Mouse (Mus musculus) layer of hippocampus, adult 8-10 months (tissue): ENCODE measurements around the gene Cyp2d11. TPM values are rescaled to one million over a fixed set of nuclear protein-coding genes. Genes with fewer than 3 reads are reported as not detected.
"Not testable (repeated sequence)": the region's sequence is repeated elsewhere in the genome, so short reads cannot be mapped to it uniquely, and the experiment has no call there.

ENCODE experiments used
- DNase-seq, 2 experiments: peaks; one replicate each; pipeline ENCODE4 v3.0.0; 2022; ENCODE audit warnings: low spot score in 2 of 2
- total RNA-seq, 4 experiments: library from RNA; stranded (reverse); gene quantifications; 2 replicates each; pipeline ENCODE4 v1.2.4; 2022

Gene Cyp2d11
- under 1 TPM in 1 of 4 experiments, not detected in 3; 0.45 TPM for total RNA-seq

DNA sequence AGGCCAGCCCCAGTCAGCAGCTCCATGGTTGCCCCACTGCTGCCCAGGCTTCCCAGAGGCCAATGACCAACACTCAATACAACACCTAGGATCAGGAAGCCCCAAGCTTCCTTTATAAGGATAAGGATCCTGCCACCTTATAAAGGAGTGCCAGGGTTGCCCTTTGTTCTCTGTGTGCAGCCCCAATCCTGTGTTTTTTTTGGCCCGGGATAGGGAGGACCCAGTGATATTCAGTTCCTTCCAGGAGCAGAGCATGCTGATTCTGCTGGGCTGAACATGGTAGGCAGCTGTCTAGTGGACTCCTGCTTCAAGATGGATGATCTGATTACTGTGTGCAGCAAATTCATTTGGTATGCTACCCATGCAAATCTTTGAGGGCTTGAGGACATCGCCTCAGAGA, at the start of gene Cyp2d11:
TSS of gene Cyp2d11 (minus strand) at position 101 of the 400 bp plus-strand sequence.
- not testable (repeated sequence) for DNase-seq

DNA sequence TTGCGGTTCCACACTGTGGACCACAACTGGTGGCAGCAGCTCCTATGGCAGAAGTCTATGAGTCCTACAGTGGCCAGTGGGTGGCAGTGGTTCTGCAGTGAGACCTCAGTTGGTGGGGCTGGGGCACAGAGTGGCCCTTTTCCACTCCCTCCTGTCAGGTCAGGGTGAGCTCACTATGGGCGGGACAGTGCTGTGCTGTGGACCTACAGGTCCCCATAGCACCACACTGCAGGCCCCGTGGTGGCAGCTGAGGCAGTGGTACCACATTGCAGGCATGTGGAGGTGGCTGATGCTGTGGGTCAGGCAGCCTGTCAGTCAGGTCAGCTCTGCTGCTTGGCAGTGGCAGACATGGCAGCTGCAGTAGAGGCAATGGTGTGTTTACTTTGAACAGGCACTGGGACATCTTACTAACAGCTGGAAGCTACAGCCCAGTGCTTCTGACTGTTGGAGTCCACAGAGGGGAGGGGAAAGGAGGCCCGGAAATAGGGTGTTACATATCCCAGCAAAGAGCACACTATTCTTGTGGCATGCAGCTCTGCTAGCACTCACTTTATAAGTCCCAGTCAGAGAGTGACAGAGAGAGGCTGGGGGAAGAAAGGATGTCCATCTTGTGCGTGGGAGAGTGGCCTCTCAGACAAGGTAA, 44.3 kb upstream of the Cyp2d11 start:
- DNase-seq = no peak

GRCm38 (mm10) chr15:82435606-82436005, 41.8 kb upstream of the Cyp2d11 start:
- no peak for DNase-seq

DNA sequence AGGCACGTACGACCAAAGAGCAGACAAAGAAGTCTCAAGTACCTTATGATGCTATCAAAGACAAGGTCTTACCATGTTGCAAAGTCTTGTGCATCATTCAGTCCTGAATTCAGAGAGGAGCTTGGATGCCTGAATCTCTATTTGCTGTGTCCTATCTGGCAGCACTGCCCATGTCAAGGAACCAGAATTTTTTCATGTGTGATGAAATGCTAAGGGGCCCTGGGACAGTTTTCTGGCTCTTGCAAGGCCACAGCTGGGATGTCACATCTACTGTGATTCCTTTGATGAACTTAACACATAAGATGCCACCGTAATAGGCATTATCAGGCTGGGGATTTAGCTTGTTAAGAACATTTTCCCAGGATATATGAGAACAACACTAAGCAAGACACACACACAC, 41.2 kb upstream of the Cyp2d11 start:
- no peak for DNase-seq

DNA sequence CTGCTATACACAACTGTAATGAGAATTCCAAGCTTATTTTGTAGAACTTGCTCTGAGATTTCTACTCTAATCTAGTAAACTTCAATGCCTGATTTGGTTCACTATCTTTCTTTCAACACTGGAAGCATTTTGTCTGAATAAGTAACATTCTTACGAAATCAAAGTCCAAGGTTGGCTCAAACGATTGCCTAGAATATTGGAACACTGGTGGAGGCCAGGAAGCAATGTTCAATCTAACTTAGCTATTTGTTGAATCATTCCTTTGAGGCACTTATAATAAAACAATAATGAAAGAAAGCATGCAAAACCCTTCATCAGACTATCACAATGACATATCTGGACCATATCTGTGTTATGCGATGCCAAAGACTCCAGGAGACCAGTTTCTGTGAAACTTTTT, 40.7 kb upstream of the Cyp2d11 start:
- DNase-seq = no peak

DNA sequence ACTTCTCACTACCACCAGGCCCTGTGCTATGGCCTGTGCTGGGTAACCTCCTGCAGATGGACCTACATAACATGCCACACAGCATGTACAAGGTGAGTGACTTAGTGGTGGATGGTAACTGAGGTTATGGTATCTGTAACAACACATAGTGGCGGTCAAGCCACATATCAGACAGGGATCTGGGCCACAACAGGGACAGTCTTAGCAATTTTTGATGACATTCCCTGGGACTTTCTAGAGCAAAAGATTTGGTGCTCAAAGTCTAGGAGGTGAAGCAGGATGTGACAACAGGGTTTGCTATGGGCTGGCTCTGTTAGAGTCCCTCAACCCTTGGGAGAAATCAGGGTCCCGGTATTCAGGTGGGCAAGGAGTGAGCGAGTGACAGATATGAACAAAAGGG, 39.8 kb upstream of the Cyp2d11 start:
- no peak for DNase-seq

GRCm38 (mm10) chr15:82433137-82433536, 39.3 kb upstream of the Cyp2d11 start, which contains the start of gene Cyp2d9:
Gene Cyp2d9, plus strand, starts transcription at chr15:82433437.
- no peak for DNase-seq

DNA sequence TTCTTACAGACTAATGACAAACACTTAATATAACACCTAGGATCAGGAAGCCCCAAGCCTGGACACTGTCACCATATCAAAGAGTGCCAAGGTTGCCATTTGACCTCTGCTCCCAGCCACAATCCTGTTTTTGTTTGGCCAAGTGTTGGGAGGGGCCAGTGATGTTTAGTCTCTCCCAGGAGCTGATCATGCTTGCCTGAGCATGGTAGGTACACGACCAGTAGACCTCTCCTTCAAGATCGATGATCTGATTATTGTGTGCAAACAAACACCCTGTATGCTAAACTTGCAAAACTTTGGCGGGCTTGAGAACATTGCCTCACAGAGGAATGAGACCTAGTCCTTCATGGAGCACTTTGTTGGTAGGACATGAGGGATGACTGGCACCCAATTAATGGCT, 29.6 kb upstream of the Cyp2d11 start:
- DNase-seq = no peak

GRCm38 (mm10) chr15:82422935-82423334, 29.1 kb upstream of the Cyp2d11 start:
- no peak for DNase-seq

DNA sequence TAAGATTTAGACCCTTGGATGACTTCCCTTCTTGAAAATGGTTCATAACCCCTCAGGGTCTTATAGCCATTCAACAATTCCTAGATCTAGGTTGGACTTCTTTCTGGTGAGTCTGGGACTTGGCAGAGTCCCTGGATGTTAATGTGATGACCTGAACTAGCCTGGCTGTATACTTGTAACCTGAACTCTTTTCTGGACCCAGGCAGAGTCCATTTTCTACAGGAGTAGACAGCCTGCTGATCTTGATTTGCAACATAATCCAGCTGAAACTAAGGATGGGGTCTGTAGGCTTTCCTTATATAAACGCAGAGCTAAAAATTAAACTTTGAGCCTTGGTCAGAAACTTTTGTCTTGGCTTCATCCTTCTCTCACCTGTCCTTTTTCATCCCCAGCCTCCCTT, 24.8 kb upstream of the Cyp2d11 start:
- no peak for DNase-seq

DNA sequence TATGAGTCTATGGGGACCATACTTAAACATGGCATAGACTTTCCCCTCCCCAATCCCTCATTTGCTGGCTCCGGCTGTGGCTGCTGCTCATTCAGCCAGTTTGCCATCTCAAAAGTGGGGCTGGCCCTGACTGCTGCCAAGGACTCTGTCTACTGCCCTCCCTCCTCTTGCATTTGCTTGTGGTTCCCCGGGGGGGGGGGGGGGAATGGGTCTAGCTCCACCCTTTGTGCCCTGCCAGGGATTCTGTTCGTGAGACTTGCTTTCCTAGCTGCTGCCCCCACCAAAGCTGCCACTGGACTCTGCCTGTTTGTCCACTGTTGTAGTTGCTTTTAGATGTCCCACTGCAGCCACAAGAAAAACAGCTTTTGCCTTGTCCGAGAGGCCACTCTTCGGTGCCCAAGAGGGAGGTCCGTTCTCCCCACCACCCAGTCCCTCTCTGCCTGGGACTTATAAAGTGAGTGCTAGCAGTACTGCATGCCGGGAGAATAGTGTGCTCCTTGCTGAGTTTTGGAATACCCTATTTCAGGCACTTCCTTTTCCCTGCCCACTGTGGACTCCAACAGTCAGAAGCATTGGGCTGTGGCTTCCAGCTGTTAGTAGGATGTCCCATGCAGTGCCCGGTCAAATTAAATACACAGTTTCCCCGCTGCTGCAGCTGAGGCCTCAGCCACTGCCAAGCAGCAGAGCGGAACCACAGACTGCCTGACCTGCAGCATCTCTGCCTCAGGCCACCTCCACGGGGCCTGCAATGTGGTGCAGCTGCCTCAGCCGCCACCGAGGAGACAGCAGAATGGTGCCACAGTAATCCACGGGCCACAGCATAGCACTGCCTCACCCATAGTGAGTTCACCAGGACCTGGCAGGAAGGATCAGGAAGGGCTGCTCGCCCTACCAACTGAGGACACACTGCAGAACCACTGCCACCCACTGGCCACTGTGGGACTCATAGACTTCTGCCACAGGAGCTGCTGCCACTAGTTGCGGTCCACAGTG, 23.3 kb upstream of the Cyp2d11 start:
- peak; percentile 85 to 90 for DNase-seq

- no peak for DNase-seq
Observed at GRCm38 (mm10) chr15:82407536-82407935, 13.7 kb upstream of the Cyp2d11 start.

- no peak for DNase-seq
Observed at GRCm38 (mm10) chr15:82406981-82407380, 13.2 kb upstream of the Cyp2d11 start, which contains the start of gene Cyp2d10. Gene Cyp2d10, minus strand, starts transcription at chr15:82407195.

DNA sequence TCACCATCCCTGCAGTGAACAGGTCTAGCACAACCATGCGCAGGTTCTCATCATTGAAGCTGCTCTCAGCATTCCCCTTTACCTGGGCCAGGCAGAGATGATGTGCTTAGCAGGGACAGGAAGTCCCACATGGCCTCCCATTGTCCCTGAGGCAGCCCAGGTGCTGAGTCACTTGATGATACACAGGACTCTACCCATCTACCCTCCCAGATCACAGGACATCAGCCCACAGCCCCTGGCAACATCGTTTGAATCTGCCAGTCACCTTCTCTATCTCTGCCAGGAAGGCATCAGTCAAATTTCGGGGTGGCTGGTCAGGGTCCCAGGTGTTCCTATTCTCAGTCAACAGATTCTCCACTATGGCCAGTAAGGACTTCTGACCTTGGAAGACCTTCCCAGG, 10.3 kb upstream of the Cyp2d11 start:
- DNase-seq = no peak

DNA sequence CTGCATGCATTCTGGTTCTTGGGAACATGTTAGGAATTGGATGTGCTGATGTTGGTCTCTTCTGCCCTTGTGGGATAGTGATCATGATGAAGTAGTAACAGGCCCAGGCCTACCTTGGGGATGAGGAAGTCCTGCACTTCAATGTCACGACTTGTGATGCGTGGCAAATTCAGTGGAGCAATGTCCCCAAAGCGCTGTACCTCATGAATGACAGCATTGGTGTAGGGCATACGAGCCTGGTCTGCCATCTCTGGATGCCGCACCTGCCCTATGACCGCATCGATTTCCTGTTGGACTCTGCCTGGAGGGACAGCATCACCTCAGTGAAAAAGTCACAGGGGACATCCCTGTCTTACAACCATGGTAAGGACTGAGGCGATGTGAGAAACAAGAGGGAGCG, 9.8 kb upstream of the Cyp2d11 start:
- DNase-seq = no peak

- DNase-seq = no peak
Observed at GRCm38 (mm10) chr15:82402741-82403140, 8.9 kb upstream of the Cyp2d11 start.

- DNase-seq = no peak
Observed at GRCm38 (mm10) chr15:82402106-82402505, 8.3 kb upstream of the Cyp2d11 start.

- DNase-seq = no peak
Observed at GRCm38 (mm10) chr15:82401516-82401915, 7.7 kb upstream of the Cyp2d11 start.

DNA sequence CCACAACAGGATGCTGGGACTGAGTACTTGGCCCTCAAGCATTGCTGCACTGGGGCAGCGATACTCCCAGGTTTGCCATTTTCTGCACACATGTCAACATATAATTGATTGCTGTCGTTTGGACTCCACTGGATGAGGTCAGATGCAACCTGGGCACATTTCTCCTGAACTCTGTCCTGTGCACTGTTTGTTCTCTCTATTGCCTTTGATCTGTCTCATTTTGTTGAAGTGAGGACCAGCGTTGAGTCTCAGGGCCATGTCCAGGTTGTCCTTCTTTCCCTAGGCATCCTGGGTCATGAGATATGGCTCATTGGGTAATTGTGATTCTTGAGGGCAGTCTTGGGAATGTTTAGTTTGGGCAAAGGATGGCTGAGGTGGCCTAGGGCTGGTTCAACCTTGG, 2.1 kb upstream of the Cyp2d11 start:
- not testable (repeated sequence) for DNase-seq

GRCm38 (mm10) chr15:82389916-82390315, 3.9 kb downstream of the Cyp2d11 start:
- DNase-seq = not testable (repeated sequence)

DNA sequence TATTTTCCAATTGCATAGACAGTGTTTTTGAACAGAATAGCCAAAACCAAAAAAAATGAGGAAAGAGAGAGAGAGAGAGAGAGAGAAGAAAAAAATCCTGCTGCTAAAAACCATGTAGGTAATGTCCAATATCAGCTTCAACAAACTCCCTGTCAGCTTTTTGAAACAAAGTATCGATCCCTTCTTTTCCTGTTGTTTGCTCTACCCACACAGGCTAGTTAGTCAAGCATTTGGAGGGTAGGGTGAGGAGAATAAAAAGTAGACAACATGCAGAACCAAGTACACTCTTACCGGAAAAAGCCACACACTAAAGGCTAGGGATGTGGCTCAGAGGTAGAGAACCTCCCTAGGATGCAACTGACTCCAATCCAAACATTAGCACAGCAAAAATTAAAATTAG, 8.1 kb downstream of the Cyp2d11 start:
- DNase-seq = no peak

DNA sequence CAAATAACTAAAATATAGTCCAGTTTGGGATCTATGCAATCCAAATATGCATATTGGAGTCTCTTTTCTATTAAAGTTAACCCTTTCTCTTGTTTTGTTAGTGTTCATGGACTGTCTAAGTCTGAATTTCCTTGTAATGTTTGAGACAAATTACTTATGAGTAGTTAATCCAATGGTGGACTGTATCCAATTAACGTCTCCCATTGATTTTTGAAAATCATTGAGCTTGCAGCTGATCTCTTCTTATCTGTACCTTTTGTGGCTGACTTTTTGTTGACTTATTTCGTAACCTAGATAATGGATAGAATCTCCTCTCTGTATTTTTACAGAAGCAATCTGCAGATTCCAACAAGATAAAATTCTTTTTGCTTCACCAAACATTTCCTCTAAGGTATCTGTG, 11.4 kb downstream of the Cyp2d11 start:
- DNase-seq = no peak

- DNase-seq = no peak
Observed at GRCm38 (mm10) chr15:82380714-82381062, 13.1 kb downstream of the Cyp2d11 start.
